Mouse (Mus musculus) midbrain, postnatal 0 days (tissue): ENCODE results near the gene Osbpl3. TPM values are rescaled to one million over a fixed set of nuclear protein-coding genes. Genes with fewer than 3 reads are reported as not detected.

Source experiments
- ATAC-seq: fragments of 200-750 bp; cut with Nextera tagmentation; 2 replicates; pipeline ENCODE4 v1.8.0; 2017; ENCODE audit warnings: moderate number of reproducible peaks, mild to moderate bottlenecking, moderate TSS enrichment, moderate library complexity; ENCODE audit not compliant: low FRiP score
- DNase-seq: peaks from one replicate; pipeline ENCODE4 v3.0.0-alpha.2; 2015; ENCODE audit warnings: low spot score
- H3K27ac ChIP-seq: fragments of 300-500 bp; sonication (generic); 2 replicates; pipeline ENCODE4 v1.5.1; 2014; ENCODE audit warnings: low read depth, mild to moderate bottlenecking, low read length, mixed read lengths
- H3K27me3 ChIP-seq: fragments of 300-500 bp; sonication (generic); 2 replicates; pipeline ENCODE4 v1.6.1; 2014; ENCODE audit warnings: low read length, control low read depth, mixed read lengths; ENCODE audit not compliant: insufficient read depth
- H3K36me3 ChIP-seq: fragments of 300-500 bp; sonication (generic); 2 replicates; pipeline ENCODE4 v1.6.1; 2014; ENCODE audit warnings: low read length, control low read depth, mixed read lengths; ENCODE audit not compliant: insufficient read depth
- H3K4me1 ChIP-seq: fragments of 300-500 bp; sonication (generic); 2 replicates; pipeline ENCODE4 v1.6.1; 2014; ENCODE audit warnings: mild to moderate bottlenecking, control low read depth, antibody characterized with exemption, low read length, mixed read lengths; ENCODE audit not compliant: insufficient read depth
- H3K4me2 ChIP-seq: fragments of 300-500 bp; sonication (generic); 2 replicates; pipeline ENCODE4 v1.6.1; 2014; ENCODE audit warnings: low read depth, mild to moderate bottlenecking, low read length, mixed read lengths; ENCODE audit not compliant: poor library complexity, severe bottlenecking
- H3K4me3 ChIP-seq: fragments of 300-500 bp; sonication (generic); 2 replicates; pipeline ENCODE4 v1.5.1; 2014; ENCODE audit warnings: low read depth, mild to moderate bottlenecking, low read length, moderate library complexity
- H3K9ac ChIP-seq: fragments of 300-500 bp; sonication (generic); replicated peaks from 2 replicates; pipeline ENCODE4 v1.6.1; 2014; ENCODE audit warnings: mild to moderate bottlenecking, low read length, moderate library complexity, mixed read lengths; ENCODE audit not compliant: poor library complexity, severe bottlenecking
- H3K9me3 ChIP-seq: fragments of 300-500 bp; sonication (generic); 2 replicates; pipeline ENCODE4 v1.6.1; 2016; ENCODE audit warnings: low read length, control low read depth
- CTCF ChIP-seq: IDR thresholded peaks from 2 replicates; pipeline ENCODE4 v1.5.1; 2016; ENCODE audit warnings: antibody characterized with exemption, mild to moderate bottlenecking
- WGBS: fragments of 180-500 bp; shearing (Covaris S2); extraction: QIAGEN DNeasy Blood & Tissue Kit; methylation state at CpG from one replicate; pipeline ENCODE4 v1.1.7; 2014; 5-methylcytosine and 5-hydroxymethylcytosine counted together
- polyA plus RNA-seq: library from polyadenylated mRNA; unstranded; fragments of >200 nt; fragmentation: Nextera tagmentation; extraction: Ambion mirVana; gene quantifications from 2 replicates; pipeline ENCODE4 v1.2.1, GENCODE M21; 2015
- total RNA-seq: library from RNA; depleted of rRNA; stranded (reverse); fragments of >200 nt; gene quantifications from 2 replicates; pipeline ENCODE4 v1.2.3, GENCODE M21; 2014; rRNA removed

Gene Osbpl3
- total and polyA plus RNA-seq, 2 experiments from 2014 or later, result 5.5 to 9.5 TPM

GRCm38 (mm10) chr6:50254723-50255184 is 201.2 kb downstream of the Osbpl3 start:
- 78% methylated on average over 10 of the region's 10 CpGs for WGBS
- Histone ChIP-seq H3K27ac (no peak overlapping the region), H3K36me3 (no peaks in the 10 kb centered on the region), H3K4me3 (no peak overlapping the region), H3K4me1 (no peaks in the 10 kb centered on the region), H3K27me3 (no peaks in the 10 kb centered on the region), H3K9ac (no peak overlapping the region), H3K9me3 (no peaks in the 10 kb centered on the region), H3K4me2 (no peak overlapping the region)
- DNase-seq (no peak), ATAC-seq (no peak)
- no peak for TF ChIP-seq CTCF

- Histone ChIP-seq H3K27ac (no peak overlapping the region), H3K4me2 (no peak overlapping the region), H3K4me3 (no peak overlapping the region), H3K27me3 (no peaks in the 10 kb centered on the region), H3K36me3 (no peaks in the 10 kb centered on the region), H3K4me1 (no peaks in the 10 kb centered on the region), H3K9ac (no peak overlapping the region), H3K9me3 (no peaks in the 10 kb centered on the region)
- no peak for DNase-seq
- TF ChIP-seq CTCF, result no peak
- ATAC-seq, result no peak
- 73% methylated on average over 5 of the region's 5 CpGs for WGBS
Measured at GRCm38 (mm10) chr6:50252690-50253089, 203.3 kb downstream of the Osbpl3 start.

- Histone ChIP-seq H3K4me1 (no peaks in the 10 kb centered on the region), H3K4me3 (no peak overlapping the region), H3K36me3 (no peaks in the 10 kb centered on the region), H3K4me2 (no peak overlapping the region), H3K9me3 (no peaks in the 10 kb centered on the region), H3K9ac (no peak overlapping the region), H3K27me3 (no peaks in the 10 kb centered on the region), H3K27ac (no peak overlapping the region)
- WGBS, result 88% methylated on average over 4 of the region's 4 CpGs
- DNase-seq (no peak), ATAC-seq (no peak)
- no peak for TF ChIP-seq CTCF
Measured at GRCm38 (mm10) chr6:50247791-50248190, 208.2 kb downstream of the Osbpl3 start.

GRCm38 (mm10) chr6:50247356-50247755 is 208.6 kb downstream of the Osbpl3 start:
- Histone ChIP-seq H3K27me3 (no peaks in the 10 kb centered on the region), H3K4me1 (no peaks in the 10 kb centered on the region), H3K27ac (no peak overlapping the region), H3K9ac (no peak overlapping the region), H3K4me3 (no peak overlapping the region), H3K4me2 (no peak overlapping the region), H3K9me3 (no peaks in the 10 kb centered on the region), H3K36me3 (no peaks in the 10 kb centered on the region)
- WGBS, result 86% methylated on average over 2 of the region's 2 CpGs
- TF ChIP-seq CTCF, result no peak
- no peak for ATAC-seq
- no peak for DNase-seq

- H3K27ac ChIP-seq, result no peak overlapping the region
- H3K27me3 ChIP-seq, result no peaks in the 10 kb centered on the region
- no peak overlapping the region for H3K9ac ChIP-seq
- H3K4me2 ChIP-seq, result no peak overlapping the region
- H3K36me3 ChIP-seq, result no peaks in the 10 kb centered on the region
- 89% methylated on average over 4 of the region's 4 CpGs for WGBS
- TF ChIP-seq CTCF, result no peak
- no peaks in the 10 kb centered on the region for H3K4me1 ChIP-seq
- ATAC-seq (no peak), DNase-seq (no peak)
- H3K4me3 ChIP-seq, result no peak overlapping the region
- no peaks in the 10 kb centered on the region for H3K9me3 ChIP-seq
Measured at GRCm38 (mm10) chr6:50244967-50245366, 211.0 kb downstream of the Osbpl3 start.

- Histone ChIP-seq H3K4me2 (no peak overlapping the region), H3K27me3 (no peaks in the 10 kb centered on the region), H3K36me3 (no peaks in the 10 kb centered on the region), H3K4me1 (no peaks in the 10 kb centered on the region), H3K9ac (no peak overlapping the region), H3K9me3 (no peaks in the 10 kb centered on the region), H3K4me3 (no peak overlapping the region), H3K27ac (no peak overlapping the region)
- no peak for ATAC-seq
- DNase-seq, result no peak
- WGBS, result 69% methylated on average over 4 of the region's 4 CpGs
- TF ChIP-seq CTCF, result no peak
Measured at GRCm38 (mm10) chr6:50244126-50244525, 211.9 kb downstream of the Osbpl3 start.

Other genes with a start within 250 kb of the Osbpl3 start
- gene Gsdme, start 192.3 kb downstream of the Osbpl3 start, total RNA-seq, result 22.7 and 25.8 TPM in 2 replicates
- gene Gsdme, start 192.3 kb downstream of the Osbpl3 start, polyA plus RNA-seq, result 88.6 and 89.5 TPM in 2 replicates
- gene Cycs, start 110.3 kb upstream of the Osbpl3 start, total RNA-seq, result 37.0 and 46.2 TPM in 2 replicates
- gene Cycs, start 110.3 kb upstream of the Osbpl3 start, polyA plus RNA-seq, result 82.3 and 83.3 TPM in 2 replicates
- 3.3 and 5.1 TPM in 2 replicates for gene 4921507P07Rik, start 140.4 kb upstream of the Osbpl3 start, total RNA-seq
- 3.6 and 4.4 TPM in 2 replicates for gene 4921507P07Rik, start 140.4 kb upstream of the Osbpl3 start, polyA plus RNA-seq
- not detected in 2 replicates for gene Npvf, start 198.2 kb upstream of the Osbpl3 start, total RNA-seq
- gene Npvf, start 198.2 kb upstream of the Osbpl3 start, polyA plus RNA-seq, result 2.1 and 3.3 TPM in 2 replicates